Comparison of ENCODE assay signal across 9 mouse cellular contexts in genomic region chr10:89708720-89709119, GRCm38 (mm10). TPM values are rescaled to one million over a fixed set of nuclear protein-coding genes. Genes with fewer than 3 reads are reported as not detected.
DNase-seq lines count a peak whose midpoint lies in the region; ATAC-seq and TF ChIP-seq lines count a peak whose summit lies in the region.
"Had no signal": no experiment of that assay in that cellular context is flagged by ENCODE, and none has a peak within 500 bp of the region (broad histone marks: within the 10 kb centered on the region; RNA-seq: fewer than 3 reads in every experiment).

No protein-coding gene starts in this region.

- in situ Hi-C loops in CH12.LX (cut with MboI; ENCODE audit: low pct_ligation_motif_present, low pct_unique_long_range_greater_than_20kb, low sequenced_read_pairs) = no loop called here

- no peaks in the 10 kb centered on the region for H3K79me2 ChIP-seq in heart, adult 2 months (replicated peaks; ENCODE audit: control insufficient read depth, insufficient read depth, low read length)
- H3K79me2 ChIP-seq in CH12.LX (replicated peaks; ENCODE audit: control insufficient read depth, extremely low read depth, insufficient read depth, poor library complexity, severe bottlenecking) = no peaks in the 10 kb centered on the region

- H3K36me3 ChIP-seq in heart, embryonic 14.5 days (ENCODE audit: control insufficient read depth, insufficient read depth, low read length) = peaks cover 26% of the 10 kb centered on the region
- no peaks in the 10 kb centered on the region; the same call in 1 of the 2 replicates for H3K36me3 ChIP-seq in heart, adult 2 months (ENCODE audit: control insufficient read depth, insufficient read depth, low read length)
- H3K36me3 ChIP-seq in CH12.LX (replicated peaks in 1 of 2; ENCODE audit: control insufficient read depth in 1 of 2, insufficient read depth in 1 of 2, low read length in 1 of 2) = peaks cover 15 to 25% of the 10 kb centered on the region in 2 experiments
- no peaks in the 10 kb centered on the region for H3K36me3 ChIP-seq in embryonic facial prominence, embryonic 11.5 days (replicated peaks; ENCODE audit: control insufficient read depth, insufficient read depth, low read depth, low read length)
- peaks cover 25% of the 10 kb centered on the region for H3K36me3 ChIP-seq in liver, embryonic 13.5 days

- peaks cover 0 to 2% of the 10 kb centered on the region in 2 experiments; a peak in 1 of 4 replicates for H3K4me1 ChIP-seq in heart, embryonic 14.5 days (ENCODE audit: control insufficient read depth in 2 of 2, insufficient read depth in 2 of 2, low read length in 2 of 2)
- H3K4me1 ChIP-seq in heart, adult 2 months (ENCODE audit: control insufficient read depth, insufficient read depth, low read length) = no peaks in the 10 kb centered on the region
- H3K4me1 ChIP-seq in CH12.LX (ENCODE audit: control insufficient read depth in 1 of 2, insufficient read depth in 2 of 2) = no peaks in the 10 kb centered on the region
- H3K4me1 ChIP-seq in embryonic facial prominence, embryonic 11.5 days (ENCODE audit: control insufficient read depth, insufficient read depth, low read length) = no peaks in the 10 kb centered on the region
- H3K4me1 ChIP-seq in liver, embryonic 13.5 days (replicated peaks) = no peaks in the 10 kb centered on the region

- intact Hi-C loops in heart, adult 2 months (cut with DNase I) = no loop called here

- no peak overlapping the region for H3K27ac ChIP-seq in heart, embryonic 14.5 days (replicated peaks in 1 of 2; ENCODE audit: control insufficient read depth in 1 of 2, insufficient read depth in 1 of 2, low read depth in 2 of 2, low read length in 2 of 2)
- H3K27ac ChIP-seq in heart, adult 2 months = no peak overlapping the region
- H3K27ac ChIP-seq in CH12.LX (ENCODE audit: insufficient read depth, low read depth) = no peak overlapping the region
- no peak overlapping the region for H3K27ac ChIP-seq in embryonic facial prominence, embryonic 11.5 days (replicated peaks; ENCODE audit: low read depth, low read length)
- no peak overlapping the region for H3K27ac ChIP-seq in liver, embryonic 13.5 days

- TF ChIP-seq CTCF in heart, adult 2 months (IDR thresholded peaks at IDR 0.05) = no peak
- TF ChIP-seq CTCF in CH12.LX (conservative IDR thresholded peaks at IDR 0.05 in 1 of 2, IDR thresholded peaks at IDR 0.05 in 1 of 2; ENCODE audit: low read depth in 2 of 2, low read length in 2 of 2) = no peak

- H3K9ac ChIP-seq in heart, embryonic 14.5 days (ENCODE audit: low read length) = no peak overlapping the region
- no peak overlapping the region for H3K9ac ChIP-seq in heart, adult 2 months (ENCODE audit: low read depth, low read length)
- H3K9ac ChIP-seq in CH12.LX (ENCODE audit: insufficient read depth, low read depth) = no peak overlapping the region
- H3K9ac ChIP-seq in embryonic facial prominence, embryonic 11.5 days (replicated peaks; ENCODE audit: low read length) = no peak overlapping the region
- H3K9ac ChIP-seq in liver, embryonic 13.5 days = no peak overlapping the region

- no peak for TF ChIP-seq POLR2A in heart, adult 2 months (IDR thresholded peaks at IDR 0.05; ENCODE audit: insufficient read depth, low read depth, low read length)
- TF ChIP-seq POLR2A in CH12.LX (IDR thresholded peaks at IDR 0.05; ENCODE audit: low read depth, low read length) = no peak

- dilution Hi-C loops in CH12.LX (cut with MboI; ENCODE audit: extremely low pct_ligation_motif_present, extremely low pct_unique_long_range_greater_than_20kb, low sequenced_read_pairs) = no loop called here

- no peak for TF ChIP-seq EP300 in heart, adult 2 months (IDR thresholded peaks at IDR 0.05; ENCODE audit: insufficient read depth, low read depth, low read length)
- TF ChIP-seq EP300 in CH12.LX (IDR thresholded peaks at IDR 0.05; ENCODE audit: low read length) = no peak

- no peak for ATAC-seq in heart, embryonic 14.5 days (ENCODE audit: insufficient number of reproducible peaks, insufficient read depth, low FRiP score, low read depth)
- ATAC-seq in embryonic facial prominence, embryonic 11.5 days (replicated peaks; ENCODE audit: insufficient number of reproducible peaks, low FRiP score, low TSS enrichment, low read depth) = peak; percentile 66; the same call in 1 of the 2 replicates
- ATAC-seq in liver, embryonic 13.5 days (ENCODE audit: low read depth) = no peak

- H3K4me3 ChIP-seq in heart, embryonic 14.5 days (ENCODE audit: control insufficient read depth in 1 of 2, insufficient read depth in 1 of 2, low read depth in 1 of 2, low read length in 2 of 2) = peak overlapping the region; percentile 3 to 35
- no peak overlapping the region for H3K4me3 ChIP-seq in heart, adult 2 months
- H3K4me3 ChIP-seq in CH12.LX (replicated peaks in 1 of 3; ENCODE audit: low read depth in 2 of 3, low read length in 2 of 3, poor library complexity in 1 of 3) = no peak overlapping the region
- H3K4me3 ChIP-seq in embryonic facial prominence, embryonic 11.5 days (ENCODE audit: low read depth, low read length) = no peak overlapping the region
- H3K4me3 ChIP-seq in liver, embryonic 13.5 days (replicated peaks) = no peak overlapping the region

- no peaks in the 10 kb centered on the region; the same call in 1 of the 2 replicates for H3K9me3 ChIP-seq in heart, embryonic 14.5 days (ENCODE audit: control insufficient read depth, low read length)
- H3K9me3 ChIP-seq in CH12.LX (replicated peaks; ENCODE audit: low read length) = no peaks in the 10 kb centered on the region
- no peaks in the 10 kb centered on the region for H3K9me3 ChIP-seq in embryonic facial prominence, embryonic 11.5 days (replicated peaks; ENCODE audit: control insufficient read depth, low read length)
- no peaks in the 10 kb centered on the region for H3K9me3 ChIP-seq in liver, embryonic 13.5 days (replicated peaks)

- no peaks in the 10 kb centered on the region for H3K27me3 ChIP-seq in heart, embryonic 14.5 days (ENCODE audit: control insufficient read depth, insufficient read depth, low read length)
- no peaks in the 10 kb centered on the region for H3K27me3 ChIP-seq in heart, adult 2 months (ENCODE audit: control insufficient read depth, insufficient read depth, low read length)
- H3K27me3 ChIP-seq in CH12.LX (replicated peaks) = no peaks in the 10 kb centered on the region
- H3K27me3 ChIP-seq in embryonic facial prominence, embryonic 11.5 days (ENCODE audit: control insufficient read depth, insufficient read depth, low read length) = no peaks in the 10 kb centered on the region
- H3K27me3 ChIP-seq in liver, embryonic 13.5 days = no peaks in the 10 kb centered on the region

- DNase-seq in heart, adult 2 months = no peak
- no peak for DNase-seq in CH12.LX (ENCODE audit: extremely low read depth)
- peak; percentile 62 for DNase-seq in embryonic facial prominence, embryonic 11.5 days (ENCODE audit: low spot score)
- DNase-seq in liver, embryonic 13.5 days = no peak
- no peak for DNase-seq in spleen, postnatal 36 days (ENCODE audit: low spot score in 2 of 2)
- no peak for DNase-seq in frontal cortex, postnatal 25 days (ENCODE audit: low spot score in 2 of 2)
- no peak for DNase-seq in frontal cortex, postnatal 36 days (ENCODE audit: low spot score in 2 of 2)
- DNase-seq: cerebellum, postnatal 25 days had no signal

- no peak for TF ChIP-seq RAD21 in CH12.LX (IDR thresholded peaks at IDR 0.05; ENCODE audit: low read depth, low read length)

- peak overlapping the region; percentile 56 for H3K4me2 ChIP-seq in heart, embryonic 14.5 days (ENCODE audit: low read length)
- H3K4me2 ChIP-seq in CH12.LX (ENCODE audit: insufficient read depth, low read depth, poor library complexity, severe bottlenecking) = peak overlapping the region; percentile 36; the same call in 1 of the 2 replicates
- H3K4me2 ChIP-seq in embryonic facial prominence, embryonic 11.5 days (ENCODE audit: low read depth, low read length) = no peak overlapping the region
- peak overlapping the region; percentile 23; the same call in 1 of the 2 replicates for H3K4me2 ChIP-seq in liver, embryonic 13.5 days

- WGBS in heart, embryonic 14.5 days = 32% methylated on average over 10 of the region's 10 CpGs
- WGBS in heart, adult 2 months = 39% methylated on average over 10 of the region's 10 CpGs
- 34% methylated on average over 10 of the region's 10 CpGs for WGBS in embryonic facial prominence, embryonic 11.5 days
- WGBS in liver, embryonic 13.5 days (ENCODE audit: insufficient replicate concordance) = 36% methylated on average over 10 of the region's 10 CpGs

TF ChIP-seq in CH12.LX, 34 proteins besides CTCF, POLR2A, EP300 and RAD21 (continues in another document):
- TF ChIP-seq HCFC1 (IDR thresholded peaks at IDR 0.05; ENCODE audit: low read depth, low read length) (no peak), TCF12 (IDR thresholded peaks at IDR 0.05; ENCODE audit: low read depth, low read length) (no peak)

RNA-seq across cellular contexts. Expression of gene Scyl2, which starts 22.6 kb away (rescaled TPM):
- 9.5 and 9.9 TPM in 2 replicates for polyA plus RNA-seq in heart, embryonic 14.5 days (2014; fragmentation: Nextera tagmentation; extraction: Ambion mirVana)
- 10 to 100 TPM; 15.4 to 16.2 TPM for total RNA-seq in heart, adult 2 months (2021)
- 8.2 and 14.3 TPM in 2 replicates for polyA plus RNA-seq in heart, adult 2 months (2012; rRNA removed)
- total RNA-seq in CH12.LX (2012; rRNA removed) (14.1 and 15.1 TPM in 2 replicates), CH12.LX (2014; rRNA removed) (17.4 and 19.5 TPM in 2 replicates)
- polyA plus RNA-seq in CH12.LX (2012; ENCODE audit: insufficient read length, low read depth) = 15.5 and 17.2 TPM in 2 replicates
- polyA plus RNA-seq in embryonic facial prominence, embryonic 11.5 days (2014; fragmentation: Nextera tagmentation; extraction: Ambion mirVana) = 26.9 and 30.6 TPM in 2 replicates
- polyA plus RNA-seq in liver, embryonic 13.5 days (2015; fragmentation: Nextera tagmentation; extraction: Ambion mirVana) = 4.3 and 5.1 TPM in 2 replicates

RNA-seq across cellular contexts. Expression of gene Actr6, which starts 23.4 kb away (rescaled TPM):
- polyA plus RNA-seq in heart, embryonic 14.5 days (2014; fragmentation: Nextera tagmentation; extraction: Ambion mirVana) = 24.0 and 27.7 TPM in 2 replicates
- total RNA-seq in heart, adult 2 months (2021) = 10 to 100 TPM; 12.2 to 13.4 TPM
- polyA plus RNA-seq in heart, adult 2 months (2012; rRNA removed) = 1.5 and 6.6 TPM in 2 replicates
- total RNA-seq in CH12.LX (2012; rRNA removed) (11.7 and 14.6 TPM in 2 replicates), CH12.LX (2014; rRNA removed) (48.4 and 50.5 TPM in 2 replicates)
- 18.0 and 21.4 TPM in 2 replicates for polyA plus RNA-seq in CH12.LX (2012; ENCODE audit: insufficient read length, low read depth)
- 46.3 and 50.9 TPM in 2 replicates for polyA plus RNA-seq in embryonic facial prominence, embryonic 11.5 days (2014; fragmentation: Nextera tagmentation; extraction: Ambion mirVana)
- 18.1 and 24.1 TPM in 2 replicates for polyA plus RNA-seq in liver, embryonic 13.5 days (2015; fragmentation: Nextera tagmentation; extraction: Ambion mirVana)

RNA-seq across cellular contexts. Expression of gene Uhrf1bp1l, which starts 36.1 kb away (rescaled TPM):
- 20.7 and 22.3 TPM in 2 replicates for polyA plus RNA-seq in heart, embryonic 14.5 days (2014; fragmentation: Nextera tagmentation; extraction: Ambion mirVana)
- total RNA-seq in heart, adult 2 months (2021) = 10 to 100 TPM; 20.6 to 27.7 TPM
- 7.9 and 9.8 TPM in 2 replicates for polyA plus RNA-seq in heart, adult 2 months (2012; rRNA removed)
- 31.5 and 40.1 TPM in 2 replicates for total RNA-seq in CH12.LX (2012; rRNA removed)
- 18.8 and 19.6 TPM in 2 replicates for total RNA-seq in CH12.LX (2014; rRNA removed)
- 26.5 and 27.9 TPM in 2 replicates for polyA plus RNA-seq in CH12.LX (2012; ENCODE audit: insufficient read length, low read depth)
- 24.6 and 27.6 TPM in 2 replicates for polyA plus RNA-seq in embryonic facial prominence, embryonic 11.5 days (2014; fragmentation: Nextera tagmentation; extraction: Ambion mirVana)
- 10.5 and 15.1 TPM in 2 replicates for polyA plus RNA-seq in liver, embryonic 13.5 days (2015; fragmentation: Nextera tagmentation; extraction: Ambion mirVana)

Comparison
In these comparisons a context has a peak if more than half of its experiments do, and no peak if none do; other contexts are left out.
1. H3K4me3 ChIP-seq: peak in heart, embryonic 14.5 days (2 of 2); none in heart, adult 2 months (single experiment), CH12.LX (0 of 3), embryonic facial prominence, embryonic 11.5 days (single experiment) and liver, embryonic 13.5 days (single experiment).